In the genomic region with DNA sequence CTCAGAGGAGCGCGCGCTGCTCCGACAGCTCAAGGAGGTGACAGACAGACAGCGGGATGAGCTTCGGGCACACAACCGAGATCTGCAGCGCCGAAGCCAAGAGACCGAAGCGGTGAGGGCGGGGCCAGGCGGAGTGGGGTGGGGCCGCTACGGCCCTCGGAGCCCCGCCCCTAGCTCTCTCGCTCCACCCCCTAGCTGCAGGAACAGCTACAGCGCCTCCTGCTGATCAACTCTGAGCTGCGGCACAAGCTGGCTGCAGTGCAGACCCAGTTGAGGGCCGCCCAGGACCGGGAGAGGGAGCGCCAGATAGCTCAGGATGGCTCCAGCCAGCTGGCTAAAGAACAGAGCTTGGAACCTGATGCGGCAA, we compare ENCODE assay signal across 7 mouse cellular contexts. TPM values are rescaled to one million over a fixed set of nuclear protein-coding genes. Genes with fewer than 3 reads are reported as not detected.
A peak's percentile ranks its signal among the peaks of the same experiment; 100 is the strongest.
DNase-seq lines count a peak whose midpoint lies in the region; ATAC-seq lines count a peak whose summit lies in the region.

No protein-coding gene starts in this region.

- H3K27ac ChIP-seq in embryonic facial prominence, embryonic 10.5 days (replicated peaks) = peak overlapping the region; percentile 74
- peak overlapping the region; percentile 76 for H3K27ac ChIP-seq in limb, embryonic 10.5 days
- peak overlapping the region; percentile 70 for H3K27ac ChIP-seq in midbrain, embryonic 12.5 days (replicated peaks)

- peak overlapping the region; percentile 67 for H3K4me3 ChIP-seq in embryonic facial prominence, embryonic 10.5 days
- peak overlapping the region; percentile 64 for H3K4me3 ChIP-seq in limb, embryonic 10.5 days
- peak overlapping the region; percentile 52 for H3K4me3 ChIP-seq in midbrain, embryonic 12.5 days

- H3K9ac ChIP-seq in midbrain, embryonic 12.5 days (replicated peaks) = peak overlapping the region; percentile 59

- peaks cover 34% of the 10 kb centered on the region for H3K4me1 ChIP-seq in embryonic facial prominence, embryonic 10.5 days
- H3K4me1 ChIP-seq in limb, embryonic 10.5 days = peaks cover 50% of the 10 kb centered on the region
- H3K4me1 ChIP-seq in midbrain, embryonic 12.5 days = peaks cover 14% of the 10 kb centered on the region

- peaks cover 64% of the 10 kb centered on the region for H3K36me3 ChIP-seq in embryonic facial prominence, embryonic 10.5 days (replicated peaks)
- H3K36me3 ChIP-seq in limb, embryonic 10.5 days = peaks cover 50% of the 10 kb centered on the region
- H3K36me3 ChIP-seq in midbrain, embryonic 12.5 days = peaks cover 39% of the 10 kb centered on the region

- DNase-seq in adrenal gland, postnatal 25 days = peak; percentile 94
- peak; percentile 94 for DNase-seq in embryonic facial prominence, embryonic 10.5 days (ENCODE audit: low spot score)
- peak; percentile 99 for DNase-seq in heart, adult 11 months
- DNase-seq in kidney, adult 11 months = peak; percentile 92
- peak; percentile 92 for DNase-seq in limb, embryonic 10.5 days (ENCODE audit: low spot score)
- DNase-seq in skeletal muscle tissue, adult 2 months (ENCODE audit: low read depth, low spot score) = peak; percentile 98

- H3K4me2 ChIP-seq in midbrain, embryonic 12.5 days (replicated peaks) = peak overlapping the region; percentile 82

- no peaks in the 10 kb centered on the region for H3K9me3 ChIP-seq in embryonic facial prominence, embryonic 10.5 days
- no peaks in the 10 kb centered on the region for H3K9me3 ChIP-seq in limb, embryonic 10.5 days (replicated peaks)
- H3K9me3 ChIP-seq in midbrain, embryonic 12.5 days = no peaks in the 10 kb centered on the region

- peak; percentile 88 for ATAC-seq in midbrain, embryonic 12.5 days (ENCODE audit: low FRiP score, low read depth)

- no peaks in the 10 kb centered on the region for H3K27me3 ChIP-seq in embryonic facial prominence, embryonic 10.5 days (replicated peaks; ENCODE audit: low read depth, poor library complexity, severe bottlenecking)
- no peaks in the 10 kb centered on the region for H3K27me3 ChIP-seq in limb, embryonic 10.5 days (ENCODE audit: low read depth, poor library complexity, severe bottlenecking)
- H3K27me3 ChIP-seq in midbrain, embryonic 12.5 days = no peaks in the 10 kb centered on the region; the same call in 1 of the 2 replicates

- 3% methylated on average over 24 of the region's 24 CpGs for WGBS in embryonic facial prominence, embryonic 10.5 days
- WGBS in limb, embryonic 10.5 days = 2% methylated on average over 24 of the region's 24 CpGs
- WGBS in midbrain, embryonic 12.5 days = 3% methylated on average over 24 of the region's 24 CpGs

RNA-seq across cellular contexts. Expression of a gene that starts 0.7 kb away (rescaled TPM):
- total RNA-seq in adrenal gland, postnatal 25 days (2021) = 12.7 and 14.6 TPM in 2 replicates
- polyA plus RNA-seq in embryonic facial prominence, embryonic 10.5 days (2016; fragmentation: Nextera tagmentation; extraction: Ambion mirVana) = 0.17 and 0.23 TPM in 2 replicates
- 0.25 and 0.46 TPM in 2 replicates for polyA plus RNA-seq in limb, embryonic 10.5 days (2016; fragmentation: Nextera tagmentation; extraction: Ambion mirVana)
- 0.30 and 0.66 TPM in 2 replicates for polyA plus RNA-seq in midbrain, embryonic 12.5 days (2016; fragmentation: Nextera tagmentation; extraction: Ambion mirVana)

RNA-seq across cellular contexts. Expression of a gene that starts 2.7 kb away (rescaled TPM):
- total RNA-seq in adrenal gland, postnatal 25 days (2021) = 9.4 and 10.0 TPM in 2 replicates
- polyA plus RNA-seq in embryonic facial prominence, embryonic 10.5 days (2016; fragmentation: Nextera tagmentation; extraction: Ambion mirVana) = 4.8 and 5.1 TPM in 2 replicates
- 7.0 and 7.1 TPM in 2 replicates for polyA plus RNA-seq in limb, embryonic 10.5 days (2016; fragmentation: Nextera tagmentation; extraction: Ambion mirVana)
- polyA plus RNA-seq in midbrain, embryonic 12.5 days (2016; fragmentation: Nextera tagmentation; extraction: Ambion mirVana) = 4.7 TPM in 2 replicates

RNA-seq across cellular contexts. Expression of a gene that starts 20.9 kb away (rescaled TPM):
- 23.0 and 24.0 TPM in 2 replicates for total RNA-seq in adrenal gland, postnatal 25 days (2021)
- polyA plus RNA-seq in embryonic facial prominence, embryonic 10.5 days (2016; fragmentation: Nextera tagmentation; extraction: Ambion mirVana) = 5.1 and 5.6 TPM in 2 replicates
- 3.4 and 4.9 TPM in 2 replicates for polyA plus RNA-seq in limb, embryonic 10.5 days (2016; fragmentation: Nextera tagmentation; extraction: Ambion mirVana)
- polyA plus RNA-seq in midbrain, embryonic 12.5 days (2016; fragmentation: Nextera tagmentation; extraction: Ambion mirVana) = 12.7 and 15.4 TPM in 2 replicates

RNA-seq across cellular contexts. Expression of a gene that starts 24.0 kb away (rescaled TPM):
- total RNA-seq in adrenal gland, postnatal 25 days (2021) = 147 and 166 TPM in 2 replicates
- 74.0 and 76.5 TPM in 2 replicates for polyA plus RNA-seq in embryonic facial prominence, embryonic 10.5 days (2016; fragmentation: Nextera tagmentation; extraction: Ambion mirVana)
- 81.7 and 82.6 TPM in 2 replicates for polyA plus RNA-seq in limb, embryonic 10.5 days (2016; fragmentation: Nextera tagmentation; extraction: Ambion mirVana)
- polyA plus RNA-seq in midbrain, embryonic 12.5 days (2016; fragmentation: Nextera tagmentation; extraction: Ambion mirVana) = 78.5 and 81.6 TPM in 2 replicates

RNA-seq across cellular contexts. Expression of a gene that starts 49.1 kb away (rescaled TPM):
- total RNA-seq in adrenal gland, postnatal 25 days (2021) = 16.2 and 16.8 TPM in 2 replicates
- polyA plus RNA-seq in embryonic facial prominence, embryonic 10.5 days (2016; fragmentation: Nextera tagmentation; extraction: Ambion mirVana) = 11.1 and 12.7 TPM in 2 replicates
- polyA plus RNA-seq in limb, embryonic 10.5 days (2016; fragmentation: Nextera tagmentation; extraction: Ambion mirVana) = 9.2 and 9.8 TPM in 2 replicates
- 5.9 and 9.1 TPM in 2 replicates for polyA plus RNA-seq in midbrain, embryonic 12.5 days (2016; fragmentation: Nextera tagmentation; extraction: Ambion mirVana)

Comparison
In these comparisons a context has a peak if more than half of its experiments do, and no peak if none do; other contexts are left out.
1. Peak in every context shown above with its lines: DNase-seq, ATAC-seq, H3K4me3 ChIP-seq and H3K27ac ChIP-seq.